Mouse (Mus musculus): Measurements from ENCODE around the gene Gm9125. TPM values are rescaled to one million over a fixed set of nuclear protein-coding genes. Genes with fewer than 3 reads are reported as not detected.
"Not testable (repeated sequence)": the region's sequence is repeated elsewhere in the genome, so short reads cannot be mapped to it uniquely, and the experiment has no call there.

Gene Gm9125
- not detected in 2 replicates for polyA plus RNA-seq (2012; rRNA removed)

- H3K36me3 ChIP-seq (ENCODE audit: control insufficient read depth, insufficient read depth, low read length); H3K27me3 ChIP-seq (ENCODE audit: control insufficient read depth, insufficient read depth, low read length); H3K4me1 ChIP-seq (ENCODE audit: control insufficient read depth, insufficient read depth, insufficient read length, low read length); H3K4me3 ChIP-seq (ENCODE audit: low read depth, low read length); H3K27ac ChIP-seq (ENCODE audit: insufficient read depth, low read depth, low read length): not testable (repeated sequence)
- WGBS: 85% methylated on average over 2 of the region's 3 CpGs
Observed at GRCm38 (mm10) chr3:94054785-94055184, at the start of gene Gm9125. Gm9125 (minus strand) TSS chr3:94054885.

- not testable (repeated sequence) for H3K4me3 ChIP-seq (ENCODE audit: low read depth, low read length); H3K27me3 ChIP-seq (ENCODE audit: control insufficient read depth, insufficient read depth, low read length); H3K27ac ChIP-seq (ENCODE audit: insufficient read depth, low read depth, low read length); H3K36me3 ChIP-seq (ENCODE audit: control insufficient read depth, insufficient read depth, low read length); H3K4me1 ChIP-seq (ENCODE audit: control insufficient read depth, insufficient read depth, insufficient read length, low read length)
- WGBS: 79% methylated on average over 2 of the region's 3 CpGs
Observed at GRCm38 (mm10) chr3:94072544-94072943, 17.9 kb upstream of the Gm9125 start, which contains the start of gene Gm10697. Gm10697 (minus strand) TSS chr3:94072644.

- 14% methylated on average over 1 of the region's 5 CpGs for WGBS
- H3K27me3 ChIP-seq (ENCODE audit: control insufficient read depth, insufficient read depth, low read length); H3K36me3 ChIP-seq (ENCODE audit: control insufficient read depth, insufficient read depth, low read length); H3K4me3 ChIP-seq (ENCODE audit: low read depth, low read length); H3K27ac ChIP-seq (ENCODE audit: insufficient read depth, low read depth, low read length); H3K4me1 ChIP-seq (ENCODE audit: control insufficient read depth, insufficient read depth, insufficient read length, low read length): not testable (repeated sequence)
Observed at GRCm38 (mm10) chr3:94049566-94050121, 5.0 kb downstream of the Gm9125 start.

- WGBS: 90% methylated on average over 1 of the region's 1 CpGs
- not testable (repeated sequence) for H3K4me3 ChIP-seq (ENCODE audit: low read depth, low read length); H3K4me1 ChIP-seq (ENCODE audit: control insufficient read depth, insufficient read depth, insufficient read length, low read length); H3K27me3 ChIP-seq (ENCODE audit: control insufficient read depth, insufficient read depth, low read length); H3K36me3 ChIP-seq (ENCODE audit: control insufficient read depth, insufficient read depth, low read length); H3K27ac ChIP-seq (ENCODE audit: insufficient read depth, low read depth, low read length)
Observed at GRCm38 (mm10) chr3:94038241-94038640, 16.4 kb downstream of the Gm9125 start.

- not testable (repeated sequence) for H3K4me3 ChIP-seq (ENCODE audit: low read depth, low read length); H3K27ac ChIP-seq (ENCODE audit: insufficient read depth, low read depth, low read length); H3K27me3 ChIP-seq (ENCODE audit: control insufficient read depth, insufficient read depth, low read length); H3K36me3 ChIP-seq (ENCODE audit: control insufficient read depth, insufficient read depth, low read length); H3K4me1 ChIP-seq (ENCODE audit: control insufficient read depth, insufficient read depth, insufficient read length, low read length)
- WGBS: 95% methylated on average over 18 of the region's 18 CpGs
Observed at GRCm38 (mm10) chr3:94034400-94034799, 20.3 kb downstream of the Gm9125 start.

Other genes with a start within 250 kb of the Gm9125 start
- gene Tdpoz3, start 228.9 kb downstream of the Gm9125 start, polyA plus RNA-seq (2012; rRNA removed): not detected in 2 replicates
- 0.46 TPM in 1 of 2 replicates, not detected in the other for gene Gm9117, start 111.3 kb downstream of the Gm9125 start, polyA plus RNA-seq (2012; rRNA removed)
- gene Tdpoz5, start 93.6 kb downstream of the Gm9125 start, polyA plus RNA-seq (2012; rRNA removed): not detected in 2 replicates
- not detected in 2 replicates for gene Gm10697, start 17.8 kb upstream of the Gm9125 start, polyA plus RNA-seq (2012; rRNA removed)
- gene Gm10696, start 123.3 kb upstream of the Gm9125 start, polyA plus RNA-seq (2012; rRNA removed): not detected in 2 replicates
- not detected in 2 replicates for gene Gm5286, start 141.8 kb upstream of the Gm9125 start, polyA plus RNA-seq (2012; rRNA removed)
- gene Gm4778, start 209.2 kb upstream of the Gm9125 start, polyA plus RNA-seq (2012; rRNA removed): not detected in 2 replicates

All from small intestine, adult 2 months (tissue).